Comparison of ENCODE assay signal across 16 mouse cellular contexts in genomic region chr11:24740466-24740865, GRCm38 (mm10).
DNase-seq lines count a peak whose midpoint lies in the region; ATAC-seq and TF ChIP-seq lines count a peak whose summit lies in the region.
"Had no signal": no experiment of that assay in that cellular context is flagged by ENCODE, and none has a peak within 500 bp of the region (broad histone marks: within the 10 kb centered on the region; RNA-seq: fewer than 3 reads in every experiment).

No protein-coding gene starts in this region.

- DNase-seq in heart, adult 2 months, result no peak
- no peak for DNase-seq in neural tube, embryonic 11.5 days (ENCODE audit: low spot score)
- DNase-seq in neural tube, embryonic 10.5 days (ENCODE audit: extremely low spot score, low spot score), result no peak
- DNase-seq in kidney, adult 11 months, result no peak
- DNase-seq: adrenal gland, adult 8-10 months; cerebellum, adult 11-12 months; cerebellum, postnatal 36 days; gastrocnemius, postnatal 14 days; kidney, adult 9 months; right cerebral cortex, adult 18-20 months had no signal

- no peak overlapping the region for H3K9ac ChIP-seq in heart, embryonic 13.5 days
- H3K9ac ChIP-seq in heart, adult 2 months (ENCODE audit: low read depth, low read length), result no peak overlapping the region
- H3K9ac ChIP-seq in neural tube, embryonic 11.5 days (ENCODE audit: low read length), result no peak overlapping the region
- H3K9ac ChIP-seq in midbrain, embryonic 15.5 days, result 0 out of 2 replicates have a peak overlapping the region, but pooled peaks have one; percentile 40
- H3K9ac ChIP-seq: heart, embryonic 15.5 days; limb, embryonic 15.5 days had no signal

- no peaks in the 10 kb centered on the region for H3K36me3 ChIP-seq in heart, embryonic 13.5 days
- no peaks in the 10 kb centered on the region for H3K36me3 ChIP-seq in heart, adult 2 months (ENCODE audit: control insufficient read depth, insufficient read depth, low read length)
- H3K36me3 ChIP-seq in neural tube, embryonic 11.5 days (ENCODE audit: control insufficient read depth, insufficient read depth, low read length), result no peaks in the 10 kb centered on the region
- H3K36me3 ChIP-seq in midbrain, embryonic 15.5 days (replicated peaks), result no peaks in the 10 kb centered on the region
- H3K36me3 ChIP-seq: heart, embryonic 15.5 days; limb, embryonic 15.5 days had no signal

- no peak overlapping the region for H3K27ac ChIP-seq in heart, embryonic 13.5 days (replicated peaks)
- H3K27ac ChIP-seq in heart, adult 2 months, result no peak overlapping the region
- no peak overlapping the region for H3K27ac ChIP-seq in neural tube, embryonic 11.5 days (ENCODE audit: low read depth, low read length)
- H3K27ac ChIP-seq in midbrain, embryonic 15.5 days, result peak overlapping the region; percentile 80
- H3K27ac ChIP-seq: heart, embryonic 15.5 days; limb, embryonic 15.5 days had no signal

- 68% methylated on average over 2 of the region's 2 CpGs for WGBS in heart, embryonic 13.5 days
- 76% methylated on average over 2 of the region's 2 CpGs for WGBS in heart, adult 2 months
- WGBS in neural tube, embryonic 11.5 days, result 32% methylated on average over 2 of the region's 2 CpGs
- WGBS in midbrain, embryonic 15.5 days, result 18% methylated on average over 2 of the region's 2 CpGs

- H3K4me3 ChIP-seq in heart, embryonic 13.5 days, result no peak overlapping the region
- no peak overlapping the region for H3K4me3 ChIP-seq in heart, adult 2 months
- H3K4me3 ChIP-seq in neural tube, embryonic 11.5 days (ENCODE audit: low read depth, low read length), result no peak overlapping the region
- H3K4me3 ChIP-seq in midbrain, embryonic 15.5 days, result no peak overlapping the region

- H3K4me1 ChIP-seq in heart, embryonic 13.5 days, result peaks cover 12% of the 10 kb centered on the region; the same call in 1 of the 2 replicates
- H3K4me1 ChIP-seq in heart, adult 2 months (ENCODE audit: control insufficient read depth, insufficient read depth, low read length), result no peaks in the 10 kb centered on the region
- H3K4me1 ChIP-seq in neural tube, embryonic 11.5 days (ENCODE audit: control insufficient read depth, insufficient read depth, low read length), result peaks cover 4% of the 10 kb centered on the region; the same call in 1 of the 2 replicates
- peaks cover 24% of the 10 kb centered on the region for H3K4me1 ChIP-seq in midbrain, embryonic 15.5 days
- H3K4me1 ChIP-seq: heart, embryonic 15.5 days had no signal

- TF ChIP-seq EP300 in heart, adult 2 months (IDR thresholded peaks at IDR 0.05; ENCODE audit: insufficient read depth, low read depth, low read length), result no peak

- TF ChIP-seq CTCF in heart, adult 2 months (IDR thresholded peaks at IDR 0.05), result no peak

- no peaks in the 10 kb centered on the region for H3K79me2 ChIP-seq in heart, adult 2 months (replicated peaks; ENCODE audit: control insufficient read depth, insufficient read depth, low read length)

- intact Hi-C loops in heart, adult 2 months (cut with DNase I), result no loop called here

- ATAC-seq in heart, embryonic 13.5 days (ENCODE audit: extremely low read depth, insufficient number of reproducible peaks, low FRiP score, low TSS enrichment), result no peak
- ATAC-seq in neural tube, embryonic 11.5 days (ENCODE audit: insufficient read depth, low FRiP score, low TSS enrichment), result peak; percentile 32; the same call in 1 of the 2 replicates
- peak; percentile 40; the same call in 1 of the 2 replicates for ATAC-seq in midbrain, embryonic 15.5 days (replicated peaks)
- no peak for ATAC-seq in granulocyte monocyte progenitor cell, adult 5-6 weeks (replicated peaks; ENCODE audit: poor library complexity, severe bottlenecking)
- ATAC-seq in activated CD4-positive, CD25-positive, alpha-beta regulatory T cell, adult 4 months, result no peak

- H3K9me3 ChIP-seq in heart, embryonic 13.5 days, result no peaks in the 10 kb centered on the region
- H3K9me3 ChIP-seq in neural tube, embryonic 11.5 days (ENCODE audit: control insufficient read depth, low read length), result no peaks in the 10 kb centered on the region
- no peaks in the 10 kb centered on the region for H3K9me3 ChIP-seq in midbrain, embryonic 15.5 days
- H3K9me3 ChIP-seq: heart, embryonic 15.5 days; limb, embryonic 15.5 days had no signal

- H3K27me3 ChIP-seq in heart, embryonic 13.5 days (replicated peaks), result no peaks in the 10 kb centered on the region
- no peaks in the 10 kb centered on the region for H3K27me3 ChIP-seq in heart, adult 2 months (ENCODE audit: control insufficient read depth, insufficient read depth, low read length)
- no peaks in the 10 kb centered on the region for H3K27me3 ChIP-seq in neural tube, embryonic 11.5 days (ENCODE audit: control insufficient read depth, insufficient read depth, low read length)
- H3K27me3 ChIP-seq in midbrain, embryonic 15.5 days (replicated peaks), result no peaks in the 10 kb centered on the region
- H3K27me3 ChIP-seq: heart, embryonic 15.5 days; limb, embryonic 15.5 days had no signal

- no peak for TF ChIP-seq POLR2A in heart, adult 2 months (IDR thresholded peaks at IDR 0.05; ENCODE audit: insufficient read depth, low read depth, low read length)

- peak overlapping the region; percentile 71; the same call in 1 of the 2 replicates for H3K4me2 ChIP-seq in heart, embryonic 13.5 days
- no peak overlapping the region for H3K4me2 ChIP-seq in neural tube, embryonic 11.5 days (ENCODE audit: low read depth)
- peak overlapping the region; percentile 58; the same call in 1 of the 2 replicates for H3K4me2 ChIP-seq in midbrain, embryonic 15.5 days

Comparison
In these comparisons a context has a peak if more than half of its experiments do, and no peak if none do; other contexts are left out.
1. ATAC-seq: peak in neural tube, embryonic 11.5 days (single experiment) and midbrain, embryonic 15.5 days (single experiment); none in heart, embryonic 13.5 days (single experiment), granulocyte monocyte progenitor cell, adult 5-6 weeks (single experiment) and activated CD4-positive, CD25-positive, alpha-beta regulatory T cell, adult 4 months (single experiment).